In genomic region chr17:68881725-68882524, GRCm38 (mm10) we compare ENCODE assay signal across 8 mouse cellular contexts. TPM values are rescaled to one million over a fixed set of nuclear protein-coding genes. Genes with fewer than 3 reads are reported as not detected.
DNase-seq lines count a peak whose midpoint lies in the region; ATAC-seq and TF ChIP-seq lines count a peak whose summit lies in the region.
"Had no signal": no experiment of that assay in that cellular context is flagged by ENCODE, and none has a peak within 500 bp of the region (broad histone marks: within the 10 kb centered on the region; RNA-seq: fewer than 3 reads in every experiment).

No protein-coding gene starts in this region.

- no peaks in the 10 kb centered on the region for H3K4me1 ChIP-seq in kidney, embryonic 14.5 days (ENCODE audit: control insufficient read depth, insufficient read depth, low read length)
- no peaks in the 10 kb centered on the region for H3K4me1 ChIP-seq in limb, embryonic 12.5 days (replicated peaks)
- no peaks in the 10 kb centered on the region for H3K4me1 ChIP-seq in midbrain, postnatal 0 days (ENCODE audit: insufficient read depth, low read length)

- H3K9me3 ChIP-seq in kidney, embryonic 14.5 days (ENCODE audit: control insufficient read depth, low read length), result no peaks in the 10 kb centered on the region
- H3K9me3 ChIP-seq in limb, embryonic 12.5 days, result no peaks in the 10 kb centered on the region
- no peaks in the 10 kb centered on the region for H3K9me3 ChIP-seq in midbrain, postnatal 0 days (ENCODE audit: low read length)

- H3K36me3 ChIP-seq in kidney, embryonic 14.5 days (ENCODE audit: control insufficient read depth, insufficient read depth, low read length), result no peaks in the 10 kb centered on the region
- no peaks in the 10 kb centered on the region for H3K36me3 ChIP-seq in limb, embryonic 12.5 days
- H3K36me3 ChIP-seq in midbrain, postnatal 0 days (ENCODE audit: insufficient read depth, low read length), result no peaks in the 10 kb centered on the region

- H3K27ac ChIP-seq in kidney, embryonic 14.5 days (ENCODE audit: low read depth, low read length), result no peak overlapping the region
- H3K27ac ChIP-seq in limb, embryonic 12.5 days, result no peak overlapping the region
- H3K27ac ChIP-seq in midbrain, postnatal 0 days (ENCODE audit: low read depth, low read length), result no peak overlapping the region

- 15% methylated on average over 21 of the region's 21 CpGs for WGBS in kidney, embryonic 14.5 days
- 15% methylated on average over 21 of the region's 21 CpGs for WGBS in limb, embryonic 12.5 days
- 9% methylated on average over 21 of the region's 21 CpGs for WGBS in midbrain, postnatal 0 days

- 0 out of 2 replicates have a peak, but pooled peaks have one; percentile 49 for ATAC-seq in kidney, embryonic 14.5 days (ENCODE audit: low FRiP score, low TSS enrichment)
- no peak; the same call in 1 of the 2 replicates for ATAC-seq in limb, embryonic 12.5 days (ENCODE audit: insufficient number of reproducible peaks, insufficient read depth, low FRiP score, low TSS enrichment, low read depth)
- ATAC-seq in midbrain, postnatal 0 days (ENCODE audit: low FRiP score), result 0 out of 2 replicates have a peak, but pooled peaks have one; percentile 65

- TF ChIP-seq CTCF in midbrain, postnatal 0 days (IDR thresholded peaks at IDR 0.05), result peak; percentile 76

- H3K9ac ChIP-seq in kidney, embryonic 14.5 days (ENCODE audit: low read depth, low read length), result no peak overlapping the region
- no peak overlapping the region; the same call in 1 of the 2 replicates for H3K9ac ChIP-seq in limb, embryonic 12.5 days (replicated peaks)
- H3K9ac ChIP-seq in midbrain, postnatal 0 days (replicated peaks; ENCODE audit: low read length, poor library complexity, severe bottlenecking), result peak overlapping the region; percentile 37; the same call in 1 of the 2 replicates

- no peaks in the 10 kb centered on the region for H3K27me3 ChIP-seq in kidney, embryonic 14.5 days (ENCODE audit: control insufficient read depth, insufficient read depth, low read length)
- no peaks in the 10 kb centered on the region for H3K27me3 ChIP-seq in limb, embryonic 12.5 days
- no peaks in the 10 kb centered on the region for H3K27me3 ChIP-seq in midbrain, postnatal 0 days (ENCODE audit: insufficient read depth, low read length)

- peak overlapping the region; percentile 28 for H3K4me3 ChIP-seq in kidney, embryonic 14.5 days (ENCODE audit: low read length)
- peak overlapping the region; percentile 37 for H3K4me3 ChIP-seq in limb, embryonic 12.5 days (replicated peaks)
- peak overlapping the region; percentile 36 for H3K4me3 ChIP-seq in midbrain, postnatal 0 days (ENCODE audit: low read depth, low read length)

- DNase-seq in ZHBTc4 (ENCODE audit: low read depth, low spot score), result peak; percentile 54
- DNase-seq in cerebellum, adult 9-11 months, result peak; percentile 63
- peak; percentile 6 to 20 for DNase-seq in frontal cortex, postnatal 10 days (ENCODE audit: low spot score in 2 of 2)
- peak; percentile 68 for DNase-seq in midbrain, postnatal 0 days (ENCODE audit: low spot score)
- peak; percentile 68 for DNase-seq in yolk sac, embryonic 10.5 days (ENCODE audit: low spot score)

- peak overlapping the region; percentile 40 for H3K4me2 ChIP-seq in kidney, embryonic 14.5 days (replicated peaks; ENCODE audit: low read depth, low read length)
- peak overlapping the region; percentile 58 for H3K4me2 ChIP-seq in limb, embryonic 12.5 days
- peak overlapping the region; percentile 45 for H3K4me2 ChIP-seq in midbrain, postnatal 0 days (ENCODE audit: low read depth, low read length, poor library complexity, severe bottlenecking)

RNA-seq across cellular contexts. Expression of gene Tmem200c, which starts 55.5 kb away (rescaled TPM):
- polyA plus RNA-seq in kidney, embryonic 14.5 days (2014; fragmentation: Nextera tagmentation; extraction: Ambion mirVana), result 0.43 and 0.56 TPM in 2 replicates
- 3.5 and 4.3 TPM in 2 replicates for polyA plus RNA-seq in limb, embryonic 12.5 days (2016; fragmentation: Nextera tagmentation; extraction: Ambion mirVana)
- total RNA-seq in midbrain, postnatal 0 days (2014; rRNA removed), result 13.2 and 14.8 TPM in 2 replicates
- 1.8 and 1.9 TPM in 2 replicates for polyA plus RNA-seq in midbrain, postnatal 0 days (2015; fragmentation: Nextera tagmentation; extraction: Ambion mirVana)
- total RNA-seq: common myeloid progenitor, adult 5-6 weeks had no signal

Comparison
In these comparisons a context has a peak if more than half of its experiments do, and no peak if none do; other contexts are left out.
1. DNase-seq: peak in every context shown above with its lines; median percentile 68 in midbrain, postnatal 0 days; 68 in yolk sac, embryonic 10.5 days; 63 in cerebellum, adult 9-11 months; 54 in ZHBTc4; 13 in frontal cortex, postnatal 10 days.